Mouse (Mus musculus): ENCODE measurements around the gene Ccdc184.

- TF ChIP-seq GATA1 (IDR thresholded peaks at IDR 0.05; ENCODE audit: low read length) (no peak), TAL1 (IDR thresholded peaks at IDR 0.05; ENCODE audit: low read length) (no peak)
Observed at GRCm38 (mm10) chr15:98120831-98121230, 46.1 kb upstream of the Ccdc184 start.
